Mouse (Mus musculus) midbrain, embryonic 16.5 days (tissue): ENCODE results near the gene Tmem39a. TPM values are rescaled to one million over a fixed set of nuclear protein-coding genes. Genes with fewer than 3 reads are reported as not detected.

Experiments
- ATAC-seq: fragments of 200-750 bp; cut with Nextera tagmentation; 2 replicates; pipeline ENCODE4 v1.8.0; 2017; ENCODE audit warnings: moderate TSS enrichment
- H3K27ac ChIP-seq: fragments of 300-500 bp; sonication (generic); 2 replicates; pipeline ENCODE4 v1.5.1; 2014; ENCODE audit warnings: mild to moderate bottlenecking, low read length, mixed read lengths
- H3K27me3 ChIP-seq: fragments of 300-500 bp; sonication (generic); 2 replicates; pipeline ENCODE4 v1.6.1; 2014; ENCODE audit warnings: low read depth, low read length, mixed read lengths; ENCODE audit not compliant: control insufficient read depth, insufficient read depth
- H3K36me3 ChIP-seq: fragments of 300-500 bp; sonication (generic); 2 replicates; pipeline ENCODE4 v1.6.1; 2014; ENCODE audit warnings: mild to moderate bottlenecking, low read length, moderate library complexity, mixed read lengths; ENCODE audit not compliant: control insufficient read depth, insufficient read depth
- H3K4me1 ChIP-seq: fragments of 300-500 bp; sonication (generic); 2 replicates; pipeline ENCODE4 v1.6.1; 2014; ENCODE audit warnings: mild to moderate bottlenecking, low read length, mixed read lengths; ENCODE audit not compliant: control insufficient read depth, insufficient read depth
- H3K4me2 ChIP-seq: fragments of 300-500 bp; sonication (generic); 2 replicates; pipeline ENCODE4 v1.6.1; 2014; ENCODE audit warnings: mild to moderate bottlenecking, low read length, mixed read lengths
- H3K4me3 ChIP-seq: fragments of 300-500 bp; sonication (generic); 2 replicates; pipeline ENCODE4 v1.5.1; 2014; ENCODE audit warnings: low read depth, mild to moderate bottlenecking, low read length, moderate library complexity, mixed read lengths
- H3K9ac ChIP-seq: fragments of 300-500 bp; sonication (generic); 2 replicates; pipeline ENCODE4 v1.6.1; 2014; ENCODE audit warnings: low read depth, low read length, mixed read lengths
- H3K9me3 ChIP-seq: fragments of 300-500 bp; sonication (generic); replicated peaks from 2 replicates; pipeline ENCODE4 v1.6.1; 2014; ENCODE audit warnings: mild to moderate bottlenecking, low read length, mixed read lengths; ENCODE audit not compliant: control insufficient read depth, poor library complexity, severe bottlenecking
- WGBS: fragments of 180-500 bp; shearing (Covaris S2); extraction: QIAGEN DNeasy Blood & Tissue Kit; methylation state at CpG from one replicate; pipeline ENCODE4 v1.1.7; 2014; 5-methylcytosine and 5-hydroxymethylcytosine counted together
- polyA plus RNA-seq: library from polyadenylated mRNA; unstranded; fragments of >200 nt; fragmentation: Nextera tagmentation; extraction: Ambion mirVana; gene quantifications from 2 replicates; pipeline ENCODE4 v1.2.1, GENCODE M21; 2015

Tmem39a gene
- 32.0 and 33.8 TPM in 2 replicates for polyA plus RNA-seq

- no peak within 1 kb of the TSS for H3K4me2 ChIP-seq
- H3K27ac ChIP-seq, result no peak within 1 kb of the TSS
- peaks cover 6% of the 10 kb centered on the region for H3K27me3 ChIP-seq
- no peaks in the 10 kb centered on the region for H3K9me3 ChIP-seq
- peaks cover under 1% of the 10 kb centered on the region for H3K4me1 ChIP-seq
- no peaks in the 10 kb centered on the region for H3K36me3 ChIP-seq
- no peak within 1 kb of the TSS for H3K9ac ChIP-seq
- 89% methylated on average over 3 of the region's 3 CpGs for WGBS
- ATAC-seq, result no peak
- H3K4me3 ChIP-seq, result no peak within 1 kb of the TSS
These were observed at the start of gene Tmem39a for GRCm38 (mm10) chr16:38558221-38558748. Gene Tmem39a, plus strand, starts transcription at chr16:38558698.

- Histone ChIP-seq H3K9me3 (no peaks in the 10 kb centered on the region), H3K4me1 (no peaks in the 10 kb centered on the region)
- WGBS, result 99% methylated on average over 2 of the region's 2 CpGs
These were observed 47.7 kb upstream of the Tmem39a start for GRCm38 (mm10) chr16:38510846-38511245.

GRCm38 (mm10) chr16:38519140-38519539, 39.4 kb upstream of the Tmem39a start:
- Histone ChIP-seq H3K4me2 (no peak overlapping the region), H3K4me1 (peaks cover 14% of the 10 kb centered on the region), H3K4me3 (no peak overlapping the region), H3K27ac (no peak overlapping the region), H3K9me3 (no peaks in the 10 kb centered on the region), H3K36me3 (peaks cover 4% of the 10 kb centered on the region; the same call in 1 of the 2 replicates), H3K9ac (no peak overlapping the region), H3K27me3 (no peaks in the 10 kb centered on the region)
- 97% methylated on average over 2 of the region's 2 CpGs for WGBS
- no peak for ATAC-seq

More at GRCm38 (mm10) chr16:38510846-38511245, 47.7 kb upstream of the Tmem39a start:
- Histone ChIP-seq H3K4me2 (no peak overlapping the region), H3K9ac (no peak overlapping the region), H3K4me3 (no peak overlapping the region), H3K27me3 (no peaks in the 10 kb centered on the region), H3K36me3 (peaks cover 18% of the 10 kb centered on the region), H3K27ac (no peak overlapping the region)
- no peak for ATAC-seq

- Histone ChIP-seq H3K4me1 (peaks cover 14% of the 10 kb centered on the region), H3K4me3 (peak overlapping the region; percentile 96), H3K9ac (peak overlapping the region; percentile 18; the same call in 1 of the 2 replicates), H3K27ac (no peak overlapping the region), H3K4me2 (peak overlapping the region; percentile 70), H3K9me3 (no peaks in the 10 kb centered on the region), H3K36me3 (peaks cover 13% of the 10 kb centered on the region), H3K27me3 (no peaks in the 10 kb centered on the region)
- ATAC-seq, result no peak
- 36% methylated on average over 8 of the region's 8 CpGs for WGBS
These were observed 37.1 kb upstream of the Tmem39a start for GRCm38 (mm10) chr16:38521211-38521987.

GRCm38 (mm10) chr16:38522129-38523084, 36.1 kb upstream of the Tmem39a start, which contains the start of gene Timmdc1:
Gene Timmdc1, minus strand, starts transcription at chr16:38522663.
- peak; percentile 99 for ATAC-seq
- Histone ChIP-seq H3K27me3 (no peaks in the 10 kb centered on the region), H3K4me1 (peaks cover 14% of the 10 kb centered on the region), H3K36me3 (peaks cover 21% of the 10 kb centered on the region), H3K9ac (peak within 1 kb of the TSS; percentile 99), H3K9me3 (no peaks in the 10 kb centered on the region), H3K4me3 (peak within 1 kb of the TSS; percentile 96), H3K4me2 (peak within 1 kb of the TSS; percentile 84), H3K27ac (peak within 1 kb of the TSS; percentile 92)
- under 1% methylated on average over 73 of the region's 73 CpGs for WGBS

DNA sequence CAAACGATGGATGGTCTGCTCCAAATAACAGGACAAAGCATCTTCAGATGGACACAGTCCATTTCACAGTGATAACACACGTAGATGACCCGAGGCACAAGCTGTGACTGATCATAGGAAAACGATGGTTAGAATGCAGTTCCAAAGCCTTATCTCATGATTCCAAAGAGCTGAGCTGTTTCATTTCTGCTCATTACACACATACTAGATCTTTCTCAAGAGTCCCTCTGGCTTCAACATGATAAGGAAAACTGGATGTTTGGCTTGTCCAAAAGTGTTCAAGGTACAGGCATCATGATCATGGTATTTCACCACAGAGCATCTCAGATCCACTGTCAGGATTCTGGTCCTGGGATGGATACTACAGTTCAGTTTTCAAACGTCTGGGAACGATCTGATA, 32.2 kb upstream of the Tmem39a start:
- Histone ChIP-seq H3K4me1 (peaks cover 12% of the 10 kb centered on the region), H3K4me3 (no peak overlapping the region), H3K27ac (no peak overlapping the region), H3K9ac (no peak overlapping the region), H3K27me3 (no peaks in the 10 kb centered on the region), H3K4me2 (no peak overlapping the region), H3K36me3 (peaks cover 29% of the 10 kb centered on the region), H3K9me3 (no peaks in the 10 kb centered on the region)
- WGBS, result 91% methylated on average over 6 of the region's 6 CpGs
- no peak for ATAC-seq

GRCm38 (mm10) chr16:38536544-38537146, 21.9 kb upstream of the Tmem39a start:
- no peaks in the 10 kb centered on the region for H3K27me3 ChIP-seq
- H3K4me3 ChIP-seq, result no peak overlapping the region
- H3K9ac ChIP-seq, result no peak overlapping the region
- no peak overlapping the region for H3K27ac ChIP-seq
- no peaks in the 10 kb centered on the region for H3K4me1 ChIP-seq
- no peaks in the 10 kb centered on the region for H3K9me3 ChIP-seq
- H3K36me3 ChIP-seq, result peaks cover 26% of the 10 kb centered on the region
- 44% methylated on average over 8 of the region's 8 CpGs for WGBS
- H3K4me2 ChIP-seq, result no peak overlapping the region
- no peak for ATAC-seq

DNA sequence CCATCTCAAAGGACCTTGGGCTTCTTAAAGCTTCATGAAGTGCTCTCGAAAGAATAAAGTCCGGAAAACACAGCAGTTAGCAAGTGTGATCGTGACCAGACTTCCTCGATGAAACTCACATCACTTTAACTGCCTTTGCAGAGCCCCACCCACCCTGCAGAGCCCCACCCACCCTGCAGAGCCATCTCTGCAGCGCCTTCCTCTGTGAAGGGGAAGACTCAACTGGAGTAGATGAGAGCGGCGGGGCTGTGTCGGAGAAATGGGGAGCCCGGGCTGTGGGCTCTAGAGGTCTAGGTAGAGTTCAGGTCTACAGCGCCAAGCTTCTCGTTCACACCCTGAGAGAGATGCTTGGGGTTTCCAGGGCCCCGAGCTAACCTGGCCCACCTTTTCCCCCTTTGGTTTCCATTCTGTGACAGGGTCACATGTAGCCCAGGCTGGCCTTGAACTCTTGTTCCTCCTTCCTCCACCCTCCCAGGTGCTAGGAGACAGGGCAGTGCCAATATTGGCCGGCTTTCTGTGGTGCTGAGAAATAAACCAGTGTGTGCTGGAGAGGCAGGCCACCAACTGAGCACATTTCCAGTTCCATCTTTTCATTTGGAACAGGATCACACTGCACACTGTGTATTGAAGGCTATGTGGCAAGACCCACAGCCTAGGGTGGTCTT, 19.6 kb upstream of the Tmem39a start:
- H3K4me3 ChIP-seq, result no peak overlapping the region
- peaks cover 26% of the 10 kb centered on the region for H3K36me3 ChIP-seq
- H3K4me1 ChIP-seq, result no peaks in the 10 kb centered on the region
- H3K9ac ChIP-seq, result no peak overlapping the region
- H3K4me2 ChIP-seq, result no peak overlapping the region
- no peak overlapping the region for H3K27ac ChIP-seq
- H3K27me3 ChIP-seq, result no peaks in the 10 kb centered on the region
- 95% methylated on average over 13 of the region's 13 CpGs for WGBS
- H3K9me3 ChIP-seq, result no peaks in the 10 kb centered on the region
- ATAC-seq, result no peak
